Mouse (Mus musculus) MEL (cell line): Measurements from ENCODE around the gene Cnn2.

Experiments used
- CHD2 ChIP-seq: IDR thresholded peaks from 2 replicates; pipeline ENCODE4 v1.6.1; 2011; ENCODE audit warnings: low read length, improper control_type of control experiment
- CTCF ChIP-seq, 3 experiments: IDR thresholded peaks in 2 of 3; conservative IDR thresholded peaks in 1 of 3; 2 replicates each; pipeline ENCODE4 v1.5.1; 2011 to 2012; ENCODE audit warnings: low read length in 3 of 3, low read depth in 2 of 3, mild to moderate bottlenecking in 2 of 3, improper control_type of control experiment in 1 of 3, inconsistent platforms in 1 of 3, mixed read lengths in 1 of 3, moderate library complexity in 1 of 3; ENCODE audit not compliant: control insufficient read depth in 1 of 3, insufficient read depth in 1 of 3, poor library complexity in 1 of 3, severe bottlenecking in 1 of 3
- GABPA ChIP-seq: IDR thresholded peaks from 2 replicates; pipeline ENCODE4 v1.6.1; 2012; ENCODE audit warnings: low read depth, mild to moderate bottlenecking, inconsistent platforms, low read length, improper control_type of control experiment, moderate library complexity
- GATA1 ChIP-seq: IDR thresholded peaks from 2 replicates; pipeline ENCODE4 v1.6.1; 2011; ENCODE audit warnings: low read depth, low read length, improper control_type of control experiment
- MAZ ChIP-seq: IDR thresholded peaks from 2 replicates; pipeline ENCODE4 v1.6.1; 2012; ENCODE audit warnings: low read depth, mild to moderate bottlenecking, inconsistent platforms, low read length, improper control_type of control experiment
- POLR2A ChIP-seq, 2 experiments: IDR thresholded peaks; 2 replicates each; pipeline ENCODE4 v1.6.1; 2011 to 2012; ENCODE audit warnings: low read length in 2 of 2, mild to moderate bottlenecking in 2 of 2, control low read depth in 1 of 2, improper control_type of control experiment in 1 of 2, low read depth in 1 of 2, moderate library complexity in 1 of 2; ENCODE audit not compliant: control insufficient read depth in 1 of 2, insufficient read depth in 1 of 2, poor library complexity in 1 of 2
- POLR2AphosphoS2 ChIP-seq: IDR thresholded peaks from 2 replicates; pipeline ENCODE4 v1.6.1; 2011; ENCODE audit warnings: low read length, improper control_type of control experiment
- POLR2AphosphoS5 ChIP-seq: IDR thresholded peaks from 2 replicates; pipeline ENCODE4 v1.6.1; 2012; ENCODE audit warnings: low read depth, borderline replicate concordance, mild to moderate bottlenecking, inconsistent platforms, low read length, moderate library complexity, mixed read lengths
- SMC3 ChIP-seq: IDR thresholded peaks from 2 replicates; pipeline ENCODE4 v1.6.1; 2011; ENCODE audit warnings: low read depth, low read length, improper control_type of control experiment
- TAL1 ChIP-seq: IDR thresholded peaks from 2 replicates; pipeline ENCODE4 v1.6.1; 2012; ENCODE audit warnings: mild to moderate bottlenecking, inconsistent platforms, low read length, moderate library complexity, mixed read lengths
- ZC3H11A ChIP-seq: IDR thresholded peaks from 2 replicates; pipeline ENCODE4 v1.6.1; 2012; ENCODE audit warnings: low read depth, mild to moderate bottlenecking, inconsistent platforms, low read length, improper control_type of control experiment

DNA sequence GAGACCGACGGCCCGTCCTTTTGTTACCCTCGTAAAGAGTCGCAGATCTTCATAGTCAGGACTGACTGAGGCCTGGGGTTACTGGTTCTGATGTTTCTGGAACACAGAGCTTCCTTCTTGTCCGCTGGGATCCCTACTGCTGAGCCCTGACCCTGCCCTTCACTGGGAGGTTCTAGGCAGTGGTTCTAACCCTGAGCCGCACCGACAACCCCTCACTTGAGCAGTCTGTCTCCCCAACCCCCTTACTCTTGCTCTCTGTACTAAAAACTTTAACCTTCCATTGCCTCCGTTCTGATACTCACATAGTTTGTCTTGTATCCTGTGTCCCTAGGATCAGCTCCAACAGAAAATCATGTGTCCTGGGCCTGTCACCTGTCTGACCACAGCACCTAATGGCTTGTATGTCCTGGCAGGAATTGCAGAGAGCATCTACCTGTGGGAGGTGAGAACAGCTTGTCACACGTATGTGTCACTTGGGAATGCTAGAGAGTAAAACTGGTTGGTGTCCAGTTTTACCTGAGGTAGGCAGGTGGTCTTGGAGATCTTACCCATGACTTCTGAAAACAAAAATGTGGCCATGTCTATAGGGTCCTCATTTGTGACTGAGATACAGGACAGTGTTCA is 27.6 kb upstream of the Cnn2 start:
- TF ChIP-seq SMC3: no peak
- TF ChIP-seq ZC3H11A: no peak
- TF ChIP-seq POLR2AphosphoS2: no peak
- no peak for TF ChIP-seq POLR2A (IDR thresholded peaks at IDR 0.05; ENCODE audit: control insufficient read depth in 1 of 2, insufficient read depth in 1 of 2, low read depth in 1 of 2, low read length in 2 of 2, poor library complexity in 1 of 2)
- TF ChIP-seq TAL1: no peak
- TF ChIP-seq GATA1: no peak
- no peak for TF ChIP-seq GABPA
- no peak for TF ChIP-seq CHD2
- no peak for TF ChIP-seq POLR2AphosphoS5
- no peak for TF ChIP-seq CTCF (IDR thresholded peaks at IDR 0.05 in 2 of 3, conservative IDR thresholded peaks at IDR 0.05 in 1 of 3; ENCODE audit: control insufficient read depth in 1 of 3, insufficient read depth in 1 of 3, low read depth in 2 of 3, low read length in 3 of 3, poor library complexity in 1 of 3, severe bottlenecking in 1 of 3)
- TF ChIP-seq MAZ: no peak
